Mouse (Mus musculus): ENCODE data around the gene Phf14. TPM values are rescaled to one million over a fixed set of nuclear protein-coding genes. Genes with fewer than 3 reads are reported as not detected.
"Not testable (repeated sequence)": the region's sequence is repeated elsewhere in the genome, so short reads cannot be mapped to it uniquely, and the experiment has no call there.

Gene Phf14
- total RNA-seq (2021): 10 to 100 TPM; 86.9 to 87.2 TPM
- long read RNA-seq, experiment 1, partial matches to known transcripts: 10 of 41 reads
- long read RNA-seq, experiment 1, other reads (novel, unspliced or antisense): 27 of 41 reads
- long read RNA-seq, experiment 2, transcript Phf14-205 (3 exons, 478 nt): minor isoform, 6 of 79 reads
- long read RNA-seq, experiment 2, transcript Phf14-203 (18 exons, 3,336 nt): major isoform, 19 of 79 reads
- long read RNA-seq, experiment 2, partial matches to known transcripts: 15 of 79 reads
- long read RNA-seq, experiment 2, other reads (novel, unspliced or antisense): 36 of 79 reads

DNA sequence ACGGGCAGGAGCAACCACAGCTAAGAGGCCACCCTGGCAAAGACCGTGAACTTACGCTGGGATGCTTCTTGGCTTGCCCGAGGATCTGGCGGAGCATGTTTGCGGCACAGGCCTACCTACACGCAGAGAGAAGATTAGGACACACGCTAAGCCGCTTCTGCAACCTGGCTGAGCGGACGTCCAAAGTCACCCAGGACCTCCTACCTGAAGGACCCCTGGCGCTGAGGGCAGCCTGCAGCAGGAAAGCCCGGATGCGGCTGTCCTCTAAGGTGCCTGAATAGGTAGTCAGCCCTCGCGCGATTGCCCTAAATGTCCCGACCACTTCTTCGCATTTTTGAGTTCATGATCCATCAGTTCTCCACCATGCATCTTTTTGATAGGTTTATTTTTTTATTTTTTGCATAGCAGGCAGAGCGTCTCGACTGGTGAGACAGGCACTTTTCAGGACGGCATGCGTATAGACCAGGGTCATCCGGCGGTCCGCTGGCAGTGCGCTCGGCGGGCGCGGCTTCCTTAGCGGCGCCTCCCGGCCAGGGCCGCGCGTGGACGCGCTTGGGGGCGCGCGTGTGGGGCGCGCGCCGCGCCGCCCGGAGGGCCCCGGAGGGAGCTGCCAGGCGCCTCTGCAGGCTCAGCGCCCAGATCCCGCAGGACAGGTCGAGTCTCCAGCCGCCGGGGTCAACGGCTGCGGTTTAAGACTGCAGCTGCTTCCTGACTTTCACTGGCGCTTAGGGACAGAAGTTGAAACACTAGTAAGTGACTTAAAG, at the start of gene Phf14, which contains the start of gene Ndufa4:
Gene Phf14 (plus strand): TSS at position 541 of the 764 bp plus-strand sequence.
Gene Ndufa4 (minus strand): TSS at position 229 of the 764 bp plus-strand sequence.
- DNase-seq (ENCODE audit: low spot score in 2 of 2): peak; percentile 69 to 85

GRCm38 (mm10) chr6:11875364-11875763, 32.2 kb upstream of the Phf14 start:
- not testable (repeated sequence) for DNase-seq (ENCODE audit: low spot score in 2 of 2)

GRCm38 (mm10) chr6:11900809-11901310, 6.7 kb upstream of the Phf14 start:
- no peak for DNase-seq (ENCODE audit: low spot score in 2 of 2)

- no peak for DNase-seq (ENCODE audit: low spot score in 2 of 2)
Observed at GRCm38 (mm10) chr6:11906890-11907268, 730 bp upstream of the Phf14 start.

- DNase-seq (ENCODE audit: low spot score in 2 of 2): no peak
Observed at GRCm38 (mm10) chr6:11908170-11908569, 561 bp downstream of the Phf14 start.

GRCm38 (mm10) chr6:11925496-11926041, 18.0 kb downstream of the Phf14 start:
- DNase-seq (ENCODE audit: low spot score in 2 of 2): peak; percentile 69 to 80

DNA sequence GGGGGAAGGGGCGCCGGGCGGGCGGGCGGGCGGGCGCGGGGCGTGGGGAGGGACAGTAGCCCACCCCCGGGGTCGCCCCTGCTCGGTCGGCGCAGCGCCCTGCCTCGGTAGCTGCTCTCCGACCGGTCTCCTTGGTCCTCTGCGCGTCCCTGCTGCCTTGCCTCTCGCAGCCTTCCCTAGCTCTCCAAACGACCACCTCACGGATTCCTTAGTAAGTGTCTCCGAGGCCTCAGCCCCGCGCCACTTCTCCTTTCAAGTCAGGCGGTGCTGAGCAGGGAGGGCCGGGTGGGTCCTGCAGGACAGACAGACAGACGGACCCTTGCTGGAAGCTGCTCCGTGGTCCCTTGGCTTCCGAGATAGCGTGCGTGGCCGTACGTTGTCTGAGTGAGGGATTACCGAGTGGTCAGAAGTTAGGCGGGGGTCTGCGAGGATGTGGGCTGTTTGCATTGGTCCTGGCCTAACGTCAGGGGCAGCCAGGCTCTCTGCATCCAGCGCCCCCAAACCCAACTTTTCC, 18.5 kb downstream of the Phf14 start:
- DNase-seq (ENCODE audit: low spot score in 2 of 2): peak; percentile 10 to 12

GRCm38 (mm10) chr6:11927485-11927884, 19.9 kb downstream of the Phf14 start:
- no peak for DNase-seq (ENCODE audit: low spot score in 2 of 2)

DNA sequence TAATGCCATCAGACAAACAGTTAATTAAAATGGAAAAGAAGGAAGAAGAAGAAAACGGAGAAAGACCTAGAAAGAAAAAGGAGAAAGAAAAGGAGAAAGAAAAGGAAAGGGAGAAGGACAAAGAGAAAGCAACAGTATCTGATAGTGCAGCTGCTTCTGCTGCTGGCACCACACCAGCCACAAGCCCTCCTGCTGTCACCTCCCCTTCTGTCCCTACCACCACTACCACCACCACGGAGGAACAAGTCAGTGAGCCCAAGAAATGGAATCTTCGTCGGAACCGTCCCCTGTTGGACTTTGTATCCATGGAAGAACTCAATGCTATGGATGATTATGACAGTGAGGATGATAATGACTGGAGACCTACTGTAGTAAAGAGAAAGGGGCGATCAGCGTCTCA, 25.8 kb downstream of the Phf14 start:
- DNase-seq (ENCODE audit: low spot score in 2 of 2): no peak

DNA sequence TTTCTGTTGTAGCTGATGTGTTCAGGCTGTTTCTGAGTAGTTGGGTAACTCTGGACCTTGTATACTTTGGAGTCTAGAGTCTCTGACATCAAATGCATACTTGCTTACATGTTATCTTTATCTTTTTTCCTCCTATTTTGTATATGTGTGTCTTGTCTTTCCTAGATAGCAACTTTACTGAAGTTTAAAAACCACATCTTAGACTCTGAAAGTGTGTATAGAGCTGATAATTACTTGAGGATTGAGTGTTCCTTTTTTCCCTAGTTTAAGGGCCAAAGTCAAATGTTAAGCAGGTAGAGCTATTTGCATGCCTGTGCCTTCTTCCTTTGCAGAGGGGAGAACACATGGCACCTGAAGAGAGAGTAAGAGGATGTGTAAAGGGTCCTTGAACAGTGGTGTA, 33.3 kb downstream of the Phf14 start:
- DNase-seq (ENCODE audit: low spot score in 2 of 2): no peak

- no peak for DNase-seq (ENCODE audit: low spot score in 2 of 2)
Observed at GRCm38 (mm10) chr6:11942089-11942488, 34.5 kb downstream of the Phf14 start.

DNA sequence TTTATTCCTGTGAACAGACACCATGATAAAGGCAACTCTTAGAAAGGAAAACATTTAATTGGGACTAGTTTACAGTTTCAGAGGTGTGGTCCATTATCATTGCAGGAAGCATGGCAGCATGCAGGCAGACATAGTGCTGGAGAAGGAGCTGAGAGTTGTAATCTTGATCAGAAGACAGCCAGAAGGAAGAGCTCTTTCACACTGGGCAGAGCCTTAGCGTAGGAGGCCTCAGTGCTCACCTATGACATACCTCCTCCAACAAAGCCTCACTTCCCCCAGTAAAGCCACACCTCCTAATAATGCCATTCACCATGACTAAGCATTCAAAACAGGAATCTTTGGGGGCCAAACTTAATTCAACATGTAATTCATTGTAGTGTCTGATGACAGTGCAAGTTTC, 40.5 kb downstream of the Phf14 start:
- DNase-seq (ENCODE audit: low spot score in 2 of 2): no peak

DNA sequence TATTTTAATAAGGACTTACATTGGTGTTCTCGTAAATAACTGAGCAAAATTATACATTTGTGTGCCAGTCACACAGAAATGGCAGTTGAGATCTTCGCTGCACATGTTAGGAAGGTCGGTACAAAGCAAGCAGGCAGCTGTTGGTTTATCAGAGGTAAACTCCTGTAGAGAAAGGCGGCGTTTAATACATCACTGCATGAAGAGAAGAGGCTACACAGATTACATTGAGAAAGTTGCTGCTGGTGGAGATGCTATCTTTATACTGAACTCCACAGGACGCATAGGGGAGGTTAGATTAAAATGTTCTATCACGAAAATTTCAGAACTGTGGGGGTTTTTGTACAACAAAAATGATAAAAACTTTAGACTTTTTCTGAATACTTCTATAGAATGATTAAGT, 52.6 kb downstream of the Phf14 start:
- no peak for DNase-seq (ENCODE audit: low spot score in 2 of 2)

DNA sequence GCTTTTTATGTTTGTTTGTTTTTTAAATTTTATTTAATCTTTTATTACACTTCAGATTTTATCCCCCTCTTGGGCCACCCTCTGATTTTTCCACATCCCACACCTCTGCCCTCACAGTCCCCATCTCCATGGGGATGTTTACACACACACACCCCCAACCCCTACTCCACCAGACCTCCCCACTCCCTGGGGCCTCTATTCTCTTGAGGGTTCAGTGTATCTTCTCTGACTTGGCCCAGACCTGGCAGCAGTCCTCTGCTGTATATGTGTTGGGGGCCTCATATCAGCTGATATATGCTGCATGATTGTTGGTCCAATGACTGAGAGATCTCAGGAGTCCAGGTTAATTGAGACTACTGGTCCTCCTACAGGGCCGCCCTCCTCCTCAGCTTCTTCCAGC, 86.2 kb downstream of the Phf14 start:
- DNase-seq (ENCODE audit: low spot score in 2 of 2): no peak

DNA sequence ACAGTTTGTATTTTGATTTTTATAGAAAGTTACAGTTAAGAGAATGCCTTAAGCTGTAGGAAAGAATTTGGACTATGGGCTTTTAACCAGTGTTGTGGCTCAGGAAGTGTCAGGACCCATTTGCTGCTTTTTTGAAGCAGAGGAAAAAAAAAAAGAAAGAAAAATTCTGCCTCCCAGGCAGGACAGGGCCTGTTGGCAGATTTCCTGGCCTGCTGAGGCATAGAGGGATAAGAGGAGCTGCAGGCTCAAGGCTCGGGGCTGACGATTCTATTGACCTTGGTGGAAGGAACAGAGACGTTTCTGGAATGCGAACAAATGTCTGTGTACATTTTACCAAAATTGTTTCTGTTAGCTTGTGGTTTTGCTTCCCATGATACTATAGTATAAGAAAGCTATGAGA, 91.0 kb downstream of the Phf14 start:
- DNase-seq (ENCODE audit: low spot score in 2 of 2): no peak

GRCm38 (mm10) chr6:11999506-11999905, 91.9 kb downstream of the Phf14 start:
- no peak for DNase-seq (ENCODE audit: low spot score in 2 of 2)

DNA sequence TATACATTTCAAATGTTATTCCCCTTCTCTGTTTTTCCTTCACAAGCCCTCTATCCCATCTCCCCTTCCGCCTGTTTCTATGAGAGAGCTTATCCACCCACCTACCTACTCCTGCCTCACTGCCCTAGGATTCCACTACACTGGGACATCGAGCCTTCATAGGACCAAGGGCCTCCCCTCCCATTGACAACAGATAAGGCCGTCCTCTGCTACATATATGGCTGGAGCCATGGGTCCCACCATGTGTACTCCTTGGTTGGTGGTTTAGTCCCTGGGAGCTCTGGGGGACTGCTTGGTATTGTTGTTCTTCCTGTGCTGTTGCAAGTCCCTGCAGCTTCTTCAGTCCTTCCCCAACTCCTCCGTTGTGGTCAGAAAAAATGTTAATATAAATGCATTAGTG, 97.8 kb downstream of the Phf14 start:
- DNase-seq (ENCODE audit: low spot score in 2 of 2): no peak

DNA sequence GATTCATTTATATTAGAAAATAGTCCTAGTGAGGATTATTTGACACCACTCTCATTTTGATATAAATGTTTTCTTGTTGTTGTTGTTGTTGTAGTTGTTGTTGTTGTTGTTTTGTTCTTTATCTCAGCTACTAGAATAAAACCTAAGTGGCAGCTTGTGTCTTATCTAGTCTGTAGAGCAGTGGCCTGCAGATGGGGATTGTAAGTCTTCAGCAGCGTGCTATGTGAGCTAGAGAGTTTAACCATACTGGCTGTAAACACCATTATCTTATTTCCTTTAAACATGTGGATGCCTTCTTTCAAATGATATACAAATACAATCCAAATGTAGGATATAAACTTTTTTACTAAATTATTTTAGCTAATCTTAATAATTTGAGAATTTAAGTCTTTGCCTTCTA, 98.4 kb downstream of the Phf14 start:
- DNase-seq (ENCODE audit: low spot score in 2 of 2): no peak

- DNase-seq (ENCODE audit: low spot score in 2 of 2): no peak
Observed at GRCm38 (mm10) chr6:12012103-12012502, 104.5 kb downstream of the Phf14 start.

- DNase-seq (ENCODE audit: low spot score in 2 of 2): no peak
Observed at GRCm38 (mm10) chr6:12014035-12014434, 106.4 kb downstream of the Phf14 start.

DNA sequence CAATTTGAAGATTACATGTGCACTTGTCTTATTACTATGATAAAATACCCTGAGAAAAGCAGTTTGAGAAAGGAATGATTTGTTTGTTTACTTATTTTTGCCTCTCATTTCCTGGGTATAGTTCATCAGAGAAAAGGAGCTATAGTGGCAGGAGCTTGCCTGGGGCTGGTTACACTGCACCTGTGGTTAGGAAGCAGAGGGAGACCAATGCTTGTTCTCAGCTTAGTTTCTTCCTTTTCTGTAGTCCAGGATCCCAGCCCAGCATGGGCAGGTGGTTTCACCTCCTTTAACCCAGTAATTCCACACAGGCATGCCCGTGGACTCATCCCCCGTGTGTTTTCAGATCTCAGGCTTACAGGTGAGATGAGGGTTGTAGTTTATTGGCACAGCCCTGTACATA, 107.1 kb downstream of the Phf14 start:
- no peak for DNase-seq (ENCODE audit: low spot score in 2 of 2)

- no peak for DNase-seq (ENCODE audit: low spot score in 2 of 2)
Observed at GRCm38 (mm10) chr6:12019736-12020135, 112.1 kb downstream of the Phf14 start.

Measured in adrenal gland, postnatal 4 days (tissue).